Mouse (Mus musculus): ENCODE data around the gene Lamb1.

DNA sequence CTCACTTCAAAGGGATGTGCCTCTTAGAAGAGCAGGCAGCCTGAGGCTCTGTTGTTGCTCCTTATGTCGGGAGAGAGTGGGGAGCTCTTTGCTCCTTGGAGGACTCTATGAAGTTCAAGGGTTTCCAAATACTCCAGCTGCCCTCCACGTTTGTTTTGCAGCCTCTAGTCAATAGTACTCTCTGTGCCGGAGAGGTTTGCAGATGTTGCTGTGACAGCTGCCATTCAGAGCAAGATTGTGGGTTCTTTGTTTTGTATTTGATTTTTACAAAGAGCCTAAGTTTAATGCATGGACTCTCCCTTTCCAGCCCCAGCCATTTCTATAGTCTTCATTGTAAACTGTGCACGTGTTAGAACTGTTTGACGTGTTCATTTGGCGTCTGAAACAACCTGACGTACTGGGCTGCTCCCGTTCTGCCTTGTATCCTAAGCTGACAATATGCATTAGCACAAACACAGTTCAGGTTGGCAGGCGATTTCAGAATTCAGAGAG is 16.1 kb downstream of the Lamb1 start:
- TF ChIP-seq MAFK (IDR thresholded peaks at IDR 0.05; ENCODE audit: insufficient read depth, low read depth, low read length) (no peak), CHD2 (IDR thresholded peaks at IDR 0.05; ENCODE audit: low read depth, low read length) (no peak), ZC3H11A (IDR thresholded peaks at IDR 0.05; ENCODE audit: borderline replicate concordance, low read depth, low read length) (no peak), HCFC1 (IDR thresholded peaks at IDR 0.05; ENCODE audit: borderline replicate concordance, insufficient read depth, low read length) (no peak)

Data from ES-E14 (cell line).